24 mouse cellular contexts compared by ENCODE assay signal in the genomic region with DNA sequence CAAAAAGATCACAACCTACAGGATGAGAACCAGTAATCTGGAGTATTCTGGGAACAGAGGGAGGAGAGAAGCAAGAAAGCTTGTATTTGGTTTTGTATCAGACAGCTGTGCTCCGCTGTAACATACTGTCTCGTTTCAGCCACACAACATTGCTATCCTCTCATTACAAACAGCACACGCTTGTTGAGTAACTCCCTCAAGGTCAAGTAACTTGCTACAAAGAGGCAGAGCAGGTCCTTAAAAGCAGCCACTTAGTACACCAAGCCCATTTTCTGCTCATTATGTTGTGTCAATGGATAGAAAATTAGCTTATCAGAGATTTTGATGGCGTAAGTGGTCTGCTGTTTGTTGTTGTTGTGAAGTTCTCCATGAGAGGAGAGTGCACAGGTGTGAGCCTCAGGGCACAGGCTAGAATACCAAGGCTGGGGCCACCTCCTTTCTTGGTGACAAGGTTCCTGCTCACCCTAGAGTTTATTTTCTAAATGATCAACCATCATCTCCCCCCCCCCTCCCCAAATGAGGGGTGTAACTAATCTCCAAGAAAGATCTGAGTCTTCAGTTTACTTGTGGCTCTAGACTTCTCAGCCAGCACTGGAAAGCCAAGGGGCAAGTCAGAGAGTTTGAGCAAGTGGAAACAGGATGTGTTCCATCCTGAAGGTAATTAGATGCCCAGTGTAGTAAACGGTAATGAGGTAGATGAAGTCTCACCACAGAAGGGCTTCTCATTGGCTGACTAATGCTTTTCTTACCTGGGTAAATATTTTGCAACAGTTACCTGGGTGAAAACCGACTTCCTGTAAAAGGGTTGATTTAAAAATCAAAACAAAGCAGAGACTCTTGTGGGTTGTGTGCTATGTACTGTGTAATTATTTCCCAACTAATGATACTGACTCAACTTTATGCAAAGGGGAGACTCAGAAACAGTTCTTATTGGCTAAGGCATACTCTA. TPM values are rescaled to one million over a fixed set of nuclear protein-coding genes. Genes with fewer than 3 reads are reported as not detected.
A peak's percentile ranks its signal among the peaks of the same experiment; 100 is the strongest.
DNase-seq lines count a peak whose midpoint lies in the region; ATAC-seq and TF ChIP-seq lines count a peak whose summit lies in the region.
"Had no signal": no experiment of that assay in that cellular context is flagged by ENCODE, and none has a peak within 500 bp of the region (broad histone marks: within the 10 kb centered on the region; RNA-seq: fewer than 3 reads in every experiment).

No protein-coding gene starts in this region.

- WGBS in lung, embryonic 14.5 days, result 69% methylated on average over 6 of the region's 6 CpGs
- 85% methylated on average over 6 of the region's 6 CpGs for WGBS in forebrain, embryonic 11.5 days

- in situ Hi-C loops in CH12.LX (cut with MboI; ENCODE audit: low pct_ligation_motif_present, low pct_unique_long_range_greater_than_20kb, low sequenced_read_pairs), result no loop called here

- H3K4me3 ChIP-seq in lung, embryonic 14.5 days (ENCODE audit: low read depth, low read length), result no peak overlapping the region
- no peak overlapping the region for H3K4me3 ChIP-seq in CH12.LX (replicated peaks in 1 of 3; ENCODE audit: low read depth in 2 of 3, low read length in 2 of 3, poor library complexity in 1 of 3)
- no peak overlapping the region for H3K4me3 ChIP-seq in forebrain, embryonic 11.5 days (ENCODE audit: low read depth, low read length)
- H3K4me3 ChIP-seq: forebrain, embryonic 12.5 days; heart, embryonic 10.5 days; hindbrain, embryonic 13.5 days; megakaryocyte, embryonic 14.5 days; midbrain, embryonic 15.5 days; stomach, embryonic 15.5 days had no signal

- no peak for TF ChIP-seq CTCF in lung, embryonic 14.5 days (IDR thresholded peaks at IDR 0.05; ENCODE audit: low read depth)
- no peak for TF ChIP-seq CTCF in CH12.LX (conservative IDR thresholded peaks at IDR 0.05 in 1 of 2, IDR thresholded peaks at IDR 0.05 in 1 of 2; ENCODE audit: low read depth in 2 of 2, low read length in 2 of 2)

- no peak overlapping the region for H3K27ac ChIP-seq in lung, embryonic 14.5 days (ENCODE audit: low read depth)
- no peak overlapping the region for H3K27ac ChIP-seq in CH12.LX (ENCODE audit: insufficient read depth, low read depth)
- H3K27ac ChIP-seq in forebrain, embryonic 11.5 days (ENCODE audit: low read depth, low read length), result no peak overlapping the region
- H3K27ac ChIP-seq: forebrain, embryonic 12.5 days; heart, embryonic 10.5 days; hindbrain, embryonic 13.5 days; liver, embryonic 14.5 days; midbrain, embryonic 15.5 days; stomach, embryonic 15.5 days had no signal

- no peak for TF ChIP-seq EP300 in CH12.LX (IDR thresholded peaks at IDR 0.05; ENCODE audit: low read length)

- DNase-seq in lung, embryonic 14.5 days, result no peak
- DNase-seq in lung, postnatal 14 days, result no peak
- peak; percentile 45 for DNase-seq in CD4-positive helper T cell, adult 2 months (ENCODE audit: low read depth, low spot score)
- peak; percentile 10 for DNase-seq in CH12.LX (ENCODE audit: extremely low read depth)
- peak; percentile 43 for DNase-seq in naive thymus-derived CD4-positive, alpha-beta T cell, adult 2 months (ENCODE audit: low read depth)
- no peak for DNase-seq in left cerebral cortex, adult 8-10 months (ENCODE audit: low spot score in 2 of 2)
- no peak for DNase-seq in forebrain, embryonic 11.5 days (ENCODE audit: low spot score)
- DNase-seq: adrenal gland, postnatal 36 days; cerebellum, adult 2 months; gastrocnemius, postnatal 36 days; heart, postnatal 10 days; kidney, postnatal 25 days; layer of hippocampus, adult 9-11 months; right cerebral cortex, adult 18-20 months; thymus, postnatal 25 days had no signal

- no peak for TF ChIP-seq RAD21 in CH12.LX (IDR thresholded peaks at IDR 0.05; ENCODE audit: low read depth, low read length)

- no peaks in the 10 kb centered on the region for H3K79me2 ChIP-seq in CH12.LX (replicated peaks; ENCODE audit: control insufficient read depth, extremely low read depth, insufficient read depth, poor library complexity, severe bottlenecking)

- peak; percentile 32 for ATAC-seq in lung, embryonic 14.5 days (ENCODE audit: insufficient read depth)
- ATAC-seq in forebrain, embryonic 11.5 days (replicated peaks; ENCODE audit: low FRiP score), result no peak
- ATAC-seq: intestine, embryonic 16.5 days; midbrain, embryonic 15.5 days; Patski had no signal

- no peak for TF ChIP-seq POLR2A in CH12.LX (IDR thresholded peaks at IDR 0.05; ENCODE audit: low read depth, low read length)

- no peaks in the 10 kb centered on the region for H3K9me3 ChIP-seq in lung, embryonic 14.5 days (ENCODE audit: low read depth, low read length)
- H3K9me3 ChIP-seq in CH12.LX (replicated peaks; ENCODE audit: low read length), result no peaks in the 10 kb centered on the region
- no peaks in the 10 kb centered on the region for H3K9me3 ChIP-seq in forebrain, embryonic 11.5 days (ENCODE audit: control insufficient read depth, low read length)
- H3K9me3 ChIP-seq: forebrain, embryonic 12.5 days; heart, embryonic 10.5 days; hindbrain, embryonic 13.5 days; megakaryocyte, embryonic 14.5 days; midbrain, embryonic 15.5 days; stomach, embryonic 15.5 days had no signal

- H3K36me3 ChIP-seq in lung, embryonic 14.5 days (ENCODE audit: insufficient read depth), result no peaks in the 10 kb centered on the region
- no peaks in the 10 kb centered on the region for H3K36me3 ChIP-seq in CH12.LX (replicated peaks in 1 of 2; ENCODE audit: control insufficient read depth in 1 of 2, insufficient read depth in 1 of 2, low read length in 1 of 2)
- no peaks in the 10 kb centered on the region for H3K36me3 ChIP-seq in forebrain, embryonic 11.5 days (ENCODE audit: control insufficient read depth, insufficient read depth, low read length)
- H3K36me3 ChIP-seq: forebrain, embryonic 12.5 days; heart, embryonic 10.5 days; hindbrain, embryonic 13.5 days; midbrain, embryonic 15.5 days; stomach, embryonic 15.5 days had no signal

- no peak overlapping the region for H3K9ac ChIP-seq in lung, embryonic 14.5 days
- H3K9ac ChIP-seq in CH12.LX (ENCODE audit: insufficient read depth, low read depth), result no peak overlapping the region
- H3K9ac ChIP-seq in forebrain, embryonic 11.5 days (ENCODE audit: low read length), result no peak overlapping the region
- H3K9ac ChIP-seq: forebrain, embryonic 12.5 days; hindbrain, embryonic 13.5 days; liver, embryonic 14.5 days; midbrain, embryonic 15.5 days; stomach, embryonic 15.5 days had no signal

- 0 out of 2 replicates have a peak, but pooled peaks cover 4% of the 10 kb centered on the region for H3K4me1 ChIP-seq in lung, embryonic 14.5 days (ENCODE audit: insufficient read depth)
- H3K4me1 ChIP-seq in CH12.LX (ENCODE audit: control insufficient read depth in 1 of 2, insufficient read depth in 2 of 2), result peaks cover 0 to 12% of the 10 kb centered on the region in 2 experiments; a peak in 1 of 4 replicates
- no peaks in the 10 kb centered on the region for H3K4me1 ChIP-seq in forebrain, embryonic 11.5 days (replicated peaks; ENCODE audit: control insufficient read depth, insufficient read depth, low read length)
- H3K4me1 ChIP-seq: forebrain, embryonic 12.5 days; hindbrain, embryonic 13.5 days; midbrain, embryonic 15.5 days had no signal

- dilution Hi-C loops in CH12.LX (cut with MboI; ENCODE audit: extremely low pct_ligation_motif_present, extremely low pct_unique_long_range_greater_than_20kb, low sequenced_read_pairs), result no loop called here

- H3K27me3 ChIP-seq in lung, embryonic 14.5 days (ENCODE audit: insufficient read depth, low read length), result no peaks in the 10 kb centered on the region
- no peaks in the 10 kb centered on the region for H3K27me3 ChIP-seq in CH12.LX (replicated peaks)
- H3K27me3 ChIP-seq in forebrain, embryonic 11.5 days (ENCODE audit: control insufficient read depth, insufficient read depth, low read length), result no peaks in the 10 kb centered on the region
- H3K27me3 ChIP-seq: forebrain, embryonic 12.5 days; hindbrain, embryonic 13.5 days; megakaryocyte, embryonic 14.5 days; midbrain, embryonic 15.5 days; Patski; stomach, embryonic 15.5 days had no signal

- no peak overlapping the region for H3K4me2 ChIP-seq in lung, embryonic 14.5 days
- H3K4me2 ChIP-seq in CH12.LX (ENCODE audit: insufficient read depth, low read depth, poor library complexity, severe bottlenecking), result no peak overlapping the region
- no peak overlapping the region for H3K4me2 ChIP-seq in forebrain, embryonic 11.5 days (ENCODE audit: low read depth, low read length, severe bottlenecking)
- H3K4me2 ChIP-seq: forebrain, embryonic 12.5 days; hindbrain, embryonic 13.5 days; midbrain, embryonic 15.5 days; stomach, embryonic 15.5 days had no signal

TF ChIP-seq in CH12.LX, 34 proteins besides CTCF, POLR2A, EP300 and RAD21:
- TF ChIP-seq MAZ (IDR thresholded peaks at IDR 0.05; ENCODE audit: low read depth, low read length) (no peak), KAT2A (IDR thresholded peaks at IDR 0.05; ENCODE audit: insufficient replicate concordance, low read length) (no peak), NRF1 (IDR thresholded peaks at IDR 0.05; ENCODE audit: low read depth, low read length) (no peak), CHD1 (IDR thresholded peaks at IDR 0.05; ENCODE audit: low read depth, low read length) (no peak), IRF4 (IDR thresholded peaks at IDR 0.05; ENCODE audit: low read depth, low read length) (no peak), USF2 (conservative IDR thresholded peaks at IDR 0.05; ENCODE audit: low read depth, low read length) (no peak), POLR2AphosphoS2 (IDR thresholded peaks at IDR 0.05; ENCODE audit: low read depth, low read length) (no peak), MXI1 (IDR thresholded peaks at IDR 0.05; ENCODE audit: low read depth, low read length) (no peak), MAX (IDR thresholded peaks at IDR 0.05; ENCODE audit: low read length) (no peak), USF1 (IDR thresholded peaks at IDR 0.05; ENCODE audit: low read depth, low read length) (no peak), SMC3 (IDR thresholded peaks at IDR 0.05; ENCODE audit: low read depth, low read length) (no peak), ELF1 (IDR thresholded peaks at IDR 0.05; ENCODE audit: low read depth, low read length) (no peak), UBTF (IDR thresholded peaks at IDR 0.05; ENCODE audit: low read depth, low read length) (no peak), E2F4 (IDR thresholded peaks at IDR 0.05; ENCODE audit: insufficient replicate concordance, low read depth, low read length) (no peak), SIN3A (IDR thresholded peaks at IDR 0.05; ENCODE audit: low read length) (no peak), MEF2A (IDR thresholded peaks at IDR 0.05; ENCODE audit: borderline replicate concordance, low read depth, low read length) (no peak)

RNA-seq across cellular contexts. Expression of a gene that starts 25.6 kb away (rescaled TPM):
- polyA plus RNA-seq in lung, embryonic 14.5 days (2014; fragmentation: Nextera tagmentation; extraction: Ambion mirVana), result 5.8 and 7.7 TPM in 2 replicates
- total RNA-seq in CH12.LX (2012; rRNA removed) (not detected in 2 replicates), CH12.LX (2014; rRNA removed) (not detected in 2 replicates)
- not detected in 2 replicates for polyA plus RNA-seq in CH12.LX (2012; ENCODE audit: insufficient read length, low read depth)
- total RNA-seq in left cerebral cortex, adult 8-10 months (2022), result 100 to 1,000 TPM; 143 to 176 (median 163) TPM
- polyA plus RNA-seq in forebrain, embryonic 11.5 days (2014; fragmentation: Nextera tagmentation; extraction: Ambion mirVana), result 29.3 and 33.3 TPM in 2 replicates

Comparison
In these comparisons a context has a peak if more than half of its experiments do, and no peak if none do; other contexts are left out.
1. DNase-seq: peak in CD4-positive helper T cell, adult 2 months (single experiment), CH12.LX (single experiment) and naive thymus-derived CD4-positive, alpha-beta T cell, adult 2 months (single experiment); none in lung, embryonic 14.5 days (single experiment), lung, postnatal 14 days (single experiment), left cerebral cortex, adult 8-10 months (0 of 2) and forebrain, embryonic 11.5 days (single experiment).